Mouse (Mus musculus) Patski (cell line): Measurements from ENCODE around the gene Nedd9. TPM values are rescaled to one million over a fixed set of nuclear protein-coding genes. Genes with fewer than 3 reads are reported as not detected.
"Not testable (repeated sequence)": the region's sequence is repeated elsewhere in the genome, so short reads cannot be mapped to it uniquely, and the experiment has no call there.

Source experiments
- ATAC-seq: fragments of 100-300 bp; one replicate; pipeline ENCODE4 v1.8.0; 2021
- CTCF ChIA-PET: fragments of 350-600 bp; sonication (Branson Sonifier 250); formaldehyde crosslinking; loops from one replicate; lab custom pipeline; 2022; ENCODE audit warnings: inconsistent platforms; lab: Charles Lee
- POLR2A ChIA-PET: fragments of 350-600 bp; sonication (Branson Sonifier 250); formaldehyde crosslinking; loops from one replicate; lab custom pipeline; 2022; ENCODE audit warnings: antibody characterized with exemption, inconsistent platforms; lab: Charles Lee
- DNase-seq: peaks from one replicate; pipeline ENCODE4 v3.0.0-alpha.2; 2011; ENCODE audit warnings: low read depth, low spot score
- H3K27me3 ChIP-seq: fragments of 371-371 bp; one replicate; pipeline ENCODE4 v1.5.1; 2021
- CTCF ChIP-seq: fragments of 100-300 bp; IDR thresholded peaks from one replicate; pipeline ENCODE4 v1.5.1; 2021
- in situ Hi-C: fragments of 300-500 bp; cut with MboI; formaldehyde crosslinking; loops from 3 replicates; pipeline ENCODE4 v1.11.1; 2018; ENCODE audit warnings: low pct_unique_long_range_greater_than_20kb, mixed read lengths
- polyA plus RNA-seq: library from polyadenylated mRNA; unstranded; gene quantifications from one replicate; pipeline ENCODE4 v1.2.3, GENCODE M21; 2021

The Nedd9 gene
- polyA plus RNA-seq, 1 experiment from 2014 or later: 21.2 TPM

GRCm38 (mm10) chr13:41375696-41376095 lies 111.5 kb downstream of the Nedd9 start:
- no peaks in the 10 kb centered on the region for H3K27me3 ChIP-seq
- POLR2A ChIA-PET: no interaction called here
- ATAC-seq (no peak), DNase-seq (no peak)
- CTCF ChIA-PET: no interaction called here
- no peak for TF ChIP-seq CTCF
- in situ Hi-C loops: no loop called here

- POLR2A ChIA-PET: no interaction called here
- CTCF ChIA-PET: no interaction called here
- in situ Hi-C loops: no loop called here
- H3K27me3 ChIP-seq: no peaks in the 10 kb centered on the region
- DNase-seq (no peak), ATAC-seq (no peak)
- TF ChIP-seq CTCF: no peak
These were observed 112.3 kb downstream of the Nedd9 start for GRCm38 (mm10) chr13:41374886-41375285.

GRCm38 (mm10) chr13:41372555-41373460 lies 114.4 kb downstream of the Nedd9 start:
- TF ChIP-seq CTCF: no peak
- DNase-seq (no peak), ATAC-seq (no peak)
- ChIA-PET POLR2A (interaction anchor here (0.5 kb wide), 1 partner anchor 13 kb away, joined by 5 read pairs; no protein-coding TSS in a partner anchor), CTCF (interaction anchor here (0.7 kb wide), 1 partner anchor 28 kb away, joined by 3 read pairs; no protein-coding TSS in a partner anchor)
- no peaks in the 10 kb centered on the region for H3K27me3 ChIP-seq
- in situ Hi-C loops: no loop called here

- CTCF ChIA-PET: interaction anchor here (1.1 kb wide), 1 partner anchor 11 kb away, joined by 3 read pairs; no protein-coding TSS in a partner anchor
- DNase-seq: no peak
- POLR2A ChIA-PET: interaction anchor here (0.6 kb wide), 1 partner anchor 135 kb away, joined by 4 read pairs; no protein-coding TSS in a partner anchor
- no peak for ATAC-seq
- no peak for TF ChIP-seq CTCF
- in situ Hi-C loops: no loop called here
- no peaks in the 10 kb centered on the region for H3K27me3 ChIP-seq
These were observed 115.6 kb downstream of the Nedd9 start for GRCm38 (mm10) chr13:41371547-41371946.

- TF ChIP-seq CTCF: no peak
- in situ Hi-C loops: no loop called here
- CTCF ChIA-PET: interaction anchor here (0.6 to 1.8 kb wide), 3 partner anchors 11 to 241 kb away, joined by 3 to 7 read pairs (median 3); no protein-coding TSS in a partner anchor
- POLR2A ChIA-PET: interaction anchor here (1.1 kb wide), 1 partner anchor 821 kb away, joined by 3 read pairs; no protein-coding TSS in a partner anchor
- ATAC-seq: no peak
- no peaks in the 10 kb centered on the region for H3K27me3 ChIP-seq
- DNase-seq: no peak
These were observed 118.5 kb downstream of the Nedd9 start for GRCm38 (mm10) chr13:41368612-41369011.

GRCm38 (mm10) chr13:41367176-41367611 lies 120.0 kb downstream of the Nedd9 start:
- TF ChIP-seq CTCF: no peak
- no peaks in the 10 kb centered on the region for H3K27me3 ChIP-seq
- ChIA-PET CTCF (interaction anchor here (1.6 kb wide), 1 partner anchor 39 kb away, joined by 4 read pairs; no protein-coding TSS in a partner anchor), POLR2A (no interaction called here)
- in situ Hi-C loops: no loop called here
- DNase-seq (peak; percentile 76), ATAC-seq (peak; percentile 97)

- POLR2A ChIA-PET: interaction anchor here (0.5 kb wide), 1 partner anchor 225 kb away, joined by 3 read pairs; no protein-coding TSS in a partner anchor
- DNase-seq, H3K27me3 ChIP-seq, in situ Hi-C loops: not testable (repeated sequence)
- CTCF ChIA-PET: interaction anchor here (1.0 to 1.6 kb wide), 2 partner anchors 39 to 64 kb away, joined by 3 to 4 read pairs; no protein-coding TSS in a partner anchor
- peak; percentile 42 for ATAC-seq
These were observed 120.6 kb downstream of the Nedd9 start for GRCm38 (mm10) chr13:41366609-41367008.

- no peak for TF ChIP-seq CTCF
- ATAC-seq: no peak
- POLR2A ChIA-PET: no interaction called here
- H3K27me3 ChIP-seq: no peaks in the 10 kb centered on the region
- in situ Hi-C loops: no loop called here
- CTCF ChIA-PET: no interaction called here
- DNase-seq: no peak
These were observed 122.9 kb downstream of the Nedd9 start for GRCm38 (mm10) chr13:41364273-41364672.

GRCm38 (mm10) chr13:41362909-41363308 lies 124.3 kb downstream of the Nedd9 start:
- DNase-seq (no peak), ATAC-seq (no peak)
- ChIA-PET POLR2A (no interaction called here), CTCF (no interaction called here)
- TF ChIP-seq CTCF: no peak
- no peaks in the 10 kb centered on the region for H3K27me3 ChIP-seq
- in situ Hi-C loops: no loop called here

- DNase-seq (no peak), ATAC-seq (no peak)
- ChIA-PET POLR2A (interaction anchor here (0.7 kb wide), 1 partner anchor 32 kb away, joined by 8 read pairs; no protein-coding TSS in a partner anchor), CTCF (no interaction called here)
- in situ Hi-C loops: no loop called here
- no peaks in the 10 kb centered on the region for H3K27me3 ChIP-seq
- no peak for TF ChIP-seq CTCF
These were observed 126.8 kb downstream of the Nedd9 start for GRCm38 (mm10) chr13:41360272-41360815.
